Mouse (Mus musculus) G1E (cell line): ENCODE data around the gene Cul5. TPM values are rescaled to one million over a fixed set of nuclear protein-coding genes. Genes with fewer than 3 reads are reported as not detected.
A peak's percentile ranks its signal among the peaks of the same experiment; 100 is the strongest.

Experiments used
- ATAC-seq: 2 replicates; pipeline ENCODE4 v1.8.0; 2016; ENCODE audit warnings: mild to moderate bottlenecking; ENCODE audit not compliant: insufficient number of reproducible peaks, poor library complexity, low FRiP score, severe bottlenecking; ENCODE audit errors: extremely low read depth
- DNase-seq: peaks from one replicate; pipeline ENCODE4 v3.0.0; 2012; ENCODE audit warnings: low spot score
- H3K27me3 ChIP-seq: 2 replicates; pipeline ENCODE4 v1.6.1; 2012; ENCODE audit warnings: mild to moderate bottlenecking, low read length, inconsistent platforms; ENCODE audit not compliant: insufficient read depth
- H3K36me3 ChIP-seq: replicated peaks from 2 replicates; pipeline ENCODE3; 2012; ENCODE audit warnings: mild to moderate bottlenecking, inconsistent platforms
- H3K4me1 ChIP-seq: 2 replicates; pipeline ENCODE4 v1.6.1; 2012; ENCODE audit warnings: low read depth, low read length, inconsistent platforms, mixed read lengths; ENCODE audit not compliant: insufficient read depth
- H3K4me3 ChIP-seq: 2 replicates; pipeline ENCODE4 v1.5.1; 2012; ENCODE audit warnings: low read depth, mild to moderate bottlenecking, inconsistent platforms, low read length, moderate library complexity, mixed read lengths
- H3K9me3 ChIP-seq: replicated peaks from 2 replicates; pipeline ENCODE4 v1.6.1; 2012; ENCODE audit warnings: inconsistent platforms
- CTCF ChIP-seq: IDR thresholded peaks from 2 replicates; pipeline ENCODE4 v1.5.1; 2012; ENCODE audit warnings: low read depth, low read length, inconsistent platforms, mixed read lengths
- GATA1 ChIP-seq: IDR thresholded peaks from 2 replicates; pipeline ENCODE4 v1.6.1; 2012; ENCODE audit warnings: borderline replicate concordance, low read length, inconsistent platforms, mixed read lengths
- GATA2 ChIP-seq: IDR thresholded peaks from 2 replicates; pipeline ENCODE4 v1.6.1; 2012; ENCODE audit warnings: low read depth, low read length, inconsistent platforms, borderline replicate concordance
- POLR2AphosphoS5 ChIP-seq: IDR thresholded peaks from 2 replicates; pipeline ENCODE4 v1.6.1; 2012; ENCODE audit warnings: low read depth, low read length, inconsistent platforms; ENCODE audit not compliant: insufficient replicate concordance
- TAL1 ChIP-seq: conservative IDR thresholded peaks from 2 replicates; pipeline ENCODE4 v1.6.1; 2012; ENCODE audit warnings: low read depth, low read length, inconsistent platforms, mixed read lengths
- polyA plus RNA-seq: library from polyadenylated mRNA; stranded (reverse); fragments of >175 nt; gene quantifications from 2 replicates; pipeline ENCODE4 v1.2.3, GENCODE M21; 2012
- total RNA-seq, 2 experiments: library from RNA; stranded (forward) in 1 of 2; stranded (reverse) in 1 of 2; fragments of 200-1000 nt in 1 of 2; fragments of >200 nt in 1 of 2; fragmentation: Nextera tagmentation in 1 of 2; gene quantifications; 2 replicates each; pipeline ENCODE4 v1.2.3; 2014 to 2017

Cul5 gene
- total and polyA plus RNA-seq, 3 experiments = 6.5 to 60.9 (median 44.8) TPM

DNA sequence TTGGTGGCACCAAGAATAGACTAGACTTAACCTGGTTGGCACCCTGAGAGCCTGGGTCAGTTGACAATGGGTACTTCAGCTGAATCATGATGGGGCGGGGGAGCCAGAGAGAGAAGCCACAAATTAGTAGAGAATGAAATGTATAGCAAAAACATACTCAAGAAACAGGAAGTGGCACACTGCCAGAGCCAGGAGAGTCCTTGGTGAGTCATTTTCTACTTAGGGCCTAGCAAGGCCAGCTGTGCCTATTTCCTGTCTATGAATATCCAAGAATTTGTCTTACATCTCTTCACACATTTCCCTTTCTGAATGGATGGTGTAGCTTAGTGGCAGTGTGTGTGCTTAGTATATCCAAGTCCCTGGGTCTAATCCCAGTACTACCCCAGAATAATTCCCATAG lies 66.4 kb downstream of the Cul5 start:
- Histone ChIP-seq H3K36me3 (peaks cover 52% of the 10 kb centered on the region), H3K4me1 (peaks cover 17% of the 10 kb centered on the region), H3K9me3 (no peaks in the 10 kb centered on the region), H3K27me3 (no peaks in the 10 kb centered on the region), H3K4me3 (no peak overlapping the region)
- TF ChIP-seq GATA2 (no peak), CTCF (no peak), GATA1 (no peak), POLR2AphosphoS5 (no peak), TAL1 (no peak)
- peak; percentile 29 for DNase-seq
- ATAC-seq = peak; percentile 85

DNA sequence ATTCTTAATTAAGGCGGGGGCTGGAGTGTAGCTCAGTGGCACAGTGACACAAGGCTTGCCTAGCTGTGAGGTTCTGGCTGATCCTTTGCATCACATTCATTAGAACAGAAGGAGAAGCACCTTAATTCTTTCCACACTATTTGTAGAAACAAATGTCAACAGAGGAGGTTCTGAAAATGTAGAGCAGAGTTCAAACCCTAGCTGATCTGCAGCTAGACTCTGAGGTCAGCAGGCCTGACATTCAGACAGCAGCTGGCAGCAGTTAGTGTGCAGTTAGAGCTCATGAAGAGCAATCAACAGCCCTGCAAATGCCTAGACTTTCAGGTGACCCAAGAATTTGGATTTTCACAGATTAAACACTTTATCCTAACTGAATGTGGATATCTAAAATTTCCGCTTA lies 68.3 kb downstream of the Cul5 start:
- peaks cover 20% of the 10 kb centered on the region for H3K4me1 ChIP-seq
- TF ChIP-seq GATA2 = no peak
- TF ChIP-seq CTCF = no peak
- no peak for TF ChIP-seq GATA1
- TF ChIP-seq POLR2AphosphoS5 = no peak
- TF ChIP-seq TAL1 = no peak
- H3K36me3 ChIP-seq = peaks cover 53% of the 10 kb centered on the region
- H3K27me3 ChIP-seq = no peaks in the 10 kb centered on the region
- H3K4me3 ChIP-seq = no peak overlapping the region
- ATAC-seq = no peak
- DNase-seq = no peak
- H3K9me3 ChIP-seq = no peaks in the 10 kb centered on the region

DNA sequence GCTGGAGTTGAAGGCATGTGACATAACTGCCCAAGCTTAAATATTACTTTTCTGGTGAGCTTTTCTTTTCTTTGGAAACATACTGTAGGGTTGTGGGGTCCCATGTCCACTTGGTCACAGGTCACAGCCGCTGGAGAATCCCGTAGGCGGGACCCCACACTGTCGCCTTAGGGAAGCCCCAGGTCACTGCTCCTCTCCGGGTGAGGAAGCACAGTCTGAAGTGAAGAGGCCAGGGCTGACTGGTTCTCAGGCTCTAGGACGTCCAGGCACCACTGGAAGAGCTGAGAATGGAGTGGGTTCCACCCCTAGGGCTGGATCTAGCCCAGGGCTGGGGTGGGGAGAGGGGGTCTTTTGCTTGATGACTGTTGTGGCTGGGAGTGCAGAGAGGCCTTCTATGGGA lies 71.2 kb downstream of the Cul5 start:
- no peak for TF ChIP-seq GATA2
- Histone ChIP-seq H3K36me3 (peaks cover 49% of the 10 kb centered on the region), H3K4me3 (no peak overlapping the region), H3K9me3 (no peaks in the 10 kb centered on the region), H3K4me1 (peaks cover 11% of the 10 kb centered on the region), H3K27me3 (no peaks in the 10 kb centered on the region)
- ATAC-seq (no peak), DNase-seq (no peak)

DNA sequence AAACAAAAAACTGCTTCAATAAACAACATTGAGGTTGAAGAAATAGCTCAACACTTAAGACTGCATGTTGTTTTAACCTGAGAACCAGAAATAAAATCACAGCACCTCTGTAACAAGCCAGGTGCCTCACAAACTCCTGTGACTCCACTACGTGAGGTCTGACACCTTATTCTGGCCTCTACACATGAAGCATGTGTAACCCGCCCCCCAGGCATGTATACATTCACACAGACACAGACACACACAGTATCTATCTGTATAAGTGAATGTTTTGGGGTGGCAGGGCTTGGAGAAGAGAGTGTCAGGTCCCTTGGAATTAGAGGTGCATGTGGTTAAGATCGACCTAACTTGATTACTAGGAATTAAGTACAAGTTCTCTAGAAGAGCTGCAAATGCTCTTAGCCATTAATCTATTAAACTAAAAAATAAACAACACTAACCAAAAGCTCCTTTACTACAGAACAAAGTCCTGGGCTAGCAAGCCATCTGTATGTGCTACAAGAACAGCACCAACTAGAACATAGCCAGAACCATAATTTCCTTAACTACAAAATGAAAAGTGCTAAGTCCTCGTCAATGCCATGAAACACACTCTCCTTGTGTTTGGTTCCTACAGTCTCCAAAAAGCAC lies 72.7 kb downstream of the Cul5 start:
- H3K4me3 ChIP-seq = no peak overlapping the region
- H3K27me3 ChIP-seq = no peaks in the 10 kb centered on the region
- peaks cover 4% of the 10 kb centered on the region; the same call in 1 of the 2 replicates for H3K4me1 ChIP-seq
- DNase-seq (no peak), ATAC-seq (no peak)
- no peaks in the 10 kb centered on the region for H3K9me3 ChIP-seq
- TF ChIP-seq TAL1 = no peak
- no peak for TF ChIP-seq CTCF
- TF ChIP-seq GATA2 = no peak
- TF ChIP-seq GATA1 = no peak
- no peak for TF ChIP-seq POLR2AphosphoS5
- H3K36me3 ChIP-seq = peaks cover 57% of the 10 kb centered on the region

DNA sequence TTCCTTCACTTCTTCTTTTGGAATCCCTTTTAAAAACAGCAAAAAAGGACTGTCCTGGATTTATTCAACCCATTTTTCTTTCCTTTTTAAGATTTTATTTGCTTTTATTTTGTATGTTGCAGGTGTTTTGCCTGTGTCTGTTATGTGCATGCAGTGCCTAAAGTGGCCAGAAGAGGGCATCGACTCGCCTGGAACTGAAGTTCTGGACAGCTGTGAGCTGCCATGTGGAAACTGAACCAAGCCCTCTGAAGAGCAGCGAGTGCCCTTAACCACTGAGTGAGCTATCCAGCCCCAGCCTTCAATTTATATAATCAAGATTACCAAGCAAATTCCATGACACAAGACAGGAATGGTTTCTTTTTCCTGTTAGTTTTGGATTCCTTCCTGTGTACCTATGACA lies 75.0 kb downstream of the Cul5 start:
- no peak for TF ChIP-seq GATA2
- TF ChIP-seq GATA1 = no peak
- TF ChIP-seq CTCF = peak; percentile 76
- Histone ChIP-seq H3K4me3 (no peak overlapping the region), H3K9me3 (no peaks in the 10 kb centered on the region), H3K27me3 (no peaks in the 10 kb centered on the region), H3K36me3 (peaks cover 70% of the 10 kb centered on the region), H3K4me1 (peaks cover 4% of the 10 kb centered on the region; the same call in 1 of the 2 replicates)
- ATAC-seq = peak; percentile 34; the same call in 1 of the 2 replicates
- DNase-seq = peak; percentile 7

DNA sequence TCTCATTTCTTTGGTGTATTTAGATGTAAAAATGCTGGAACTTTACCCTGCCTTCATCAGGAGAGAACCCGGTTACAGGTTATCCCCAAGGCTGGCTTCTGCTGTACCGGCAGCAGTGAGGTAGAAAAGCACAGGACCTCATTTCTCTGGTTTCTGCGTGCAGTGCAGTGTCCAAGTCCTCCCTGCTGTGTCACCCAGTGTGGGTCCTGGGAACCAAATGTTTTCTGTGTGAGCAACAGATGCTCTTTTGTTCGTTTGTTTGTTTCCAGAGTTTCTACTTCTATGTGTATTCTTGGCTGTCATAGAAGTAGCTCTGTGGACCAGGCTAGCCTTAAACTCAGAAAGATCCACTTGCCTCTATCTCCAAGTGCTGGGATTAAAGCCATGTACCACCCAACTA lies 87.9 kb downstream of the Cul5 start:
- no peak for DNase-seq
- TF ChIP-seq POLR2AphosphoS5 (no peak), GATA1 (no peak), TAL1 (no peak), GATA2 (no peak), CTCF (no peak)
- no peaks in the 10 kb centered on the region for H3K27me3 ChIP-seq
- peaks cover 89% of the 10 kb centered on the region for H3K36me3 ChIP-seq
- no peak overlapping the region for H3K4me3 ChIP-seq
- no peak for ATAC-seq
- no peaks in the 10 kb centered on the region for H3K9me3 ChIP-seq
- H3K4me1 ChIP-seq = no peaks in the 10 kb centered on the region

DNA sequence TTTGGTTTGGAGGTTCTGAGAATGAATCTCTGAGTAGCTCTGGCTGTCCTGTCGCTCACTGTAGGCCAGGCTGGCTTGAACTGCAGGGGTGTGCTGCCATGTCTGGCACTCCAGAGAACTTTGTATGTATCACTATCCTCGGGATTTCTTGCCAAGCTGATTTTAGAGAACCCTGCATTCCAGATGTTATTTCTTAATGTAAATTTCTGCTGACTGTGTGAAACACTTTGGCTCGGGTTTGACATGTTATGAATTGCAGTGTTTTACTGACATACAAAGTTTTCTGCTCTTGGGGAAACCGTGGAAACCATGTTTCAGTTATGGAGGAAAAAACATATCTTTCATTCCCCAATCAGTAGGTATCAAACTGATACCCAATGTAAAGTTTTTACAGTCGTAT lies 94.1 kb downstream of the Cul5 start:
- ATAC-seq (no peak), DNase-seq (no peak)
- Histone ChIP-seq H3K4me3 (no peak overlapping the region), H3K36me3 (peaks cover 79% of the 10 kb centered on the region), H3K27me3 (no peaks in the 10 kb centered on the region), H3K9me3 (no peaks in the 10 kb centered on the region), H3K4me1 (peaks cover 2% of the 10 kb centered on the region; the same call in 1 of the 2 replicates)
- TF ChIP-seq CTCF = no peak
- TF ChIP-seq TAL1 = no peak
- TF ChIP-seq POLR2AphosphoS5 = no peak
- no peak for TF ChIP-seq GATA2
- TF ChIP-seq GATA1 = no peak
